Mouse (Mus musculus) ES-Bruce4 (cell line): Measurements from ENCODE around the gene Scube3.

Experiments used
- CTCF ChIP-seq: IDR thresholded peaks from one replicate; pipeline ENCODE4 v1.8.1; 2011; ENCODE audit warnings: low read depth, low read length
- POLR2A ChIP-seq: IDR thresholded peaks from one replicate; pipeline ENCODE4 v1.8.1; 2011; ENCODE audit warnings: low read length; ENCODE audit not compliant: insufficient read depth

GRCm38 (mm10) chr17:28120460-28120859 is 21.5 kb upstream of the Scube3 start:
- TF ChIP-seq POLR2A, result no peak
- TF ChIP-seq CTCF, result no peak
